Mouse (Mus musculus): ENCODE results near the gene Alg5. TPM values are rescaled to one million over a fixed set of nuclear protein-coding genes. Genes with fewer than 3 reads are reported as not detected.

The Alg5 gene
- polyA plus RNA-seq, 1 experiment from 2014 or later: 51.3 TPM

DNA sequence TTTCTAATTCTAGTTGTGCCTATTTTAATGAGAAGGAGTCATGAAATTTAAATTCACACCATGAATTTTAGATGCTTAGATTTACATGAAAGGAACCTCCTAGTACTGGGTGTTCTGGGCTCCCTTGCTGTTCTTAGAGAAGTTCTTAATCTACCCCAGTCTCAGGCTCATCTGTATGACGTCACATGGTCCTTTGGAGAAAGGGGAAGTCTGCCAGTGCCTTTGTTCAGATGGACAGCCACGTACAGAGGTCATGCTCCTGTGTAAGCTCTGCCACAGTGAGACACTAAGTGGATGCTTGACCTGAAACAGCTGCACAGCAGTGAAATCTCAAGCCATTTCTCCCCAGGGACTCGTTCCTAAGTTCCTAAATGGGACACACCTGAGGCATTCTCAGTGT, 16.4 kb upstream of the Alg5 start:
- WGBS: 63% methylated on average over 3 of the region's 3 CpGs
- Histone ChIP-seq H3K9me3 (no peaks in the 10 kb centered on the region), H3K27ac (no peak overlapping the region), H3K4me3 (no peak overlapping the region), H3K27me3 (no peaks in the 10 kb centered on the region), H3K4me2 (no peak overlapping the region), H3K4me1 (no peaks in the 10 kb centered on the region), H3K36me3 (peaks cover 81% of the 10 kb centered on the region), H3K9ac (no peak overlapping the region)
- no peak for ATAC-seq (ENCODE audit: insufficient number of reproducible peaks, insufficient read depth, low FRiP score, low TSS enrichment, low read depth)

DNA sequence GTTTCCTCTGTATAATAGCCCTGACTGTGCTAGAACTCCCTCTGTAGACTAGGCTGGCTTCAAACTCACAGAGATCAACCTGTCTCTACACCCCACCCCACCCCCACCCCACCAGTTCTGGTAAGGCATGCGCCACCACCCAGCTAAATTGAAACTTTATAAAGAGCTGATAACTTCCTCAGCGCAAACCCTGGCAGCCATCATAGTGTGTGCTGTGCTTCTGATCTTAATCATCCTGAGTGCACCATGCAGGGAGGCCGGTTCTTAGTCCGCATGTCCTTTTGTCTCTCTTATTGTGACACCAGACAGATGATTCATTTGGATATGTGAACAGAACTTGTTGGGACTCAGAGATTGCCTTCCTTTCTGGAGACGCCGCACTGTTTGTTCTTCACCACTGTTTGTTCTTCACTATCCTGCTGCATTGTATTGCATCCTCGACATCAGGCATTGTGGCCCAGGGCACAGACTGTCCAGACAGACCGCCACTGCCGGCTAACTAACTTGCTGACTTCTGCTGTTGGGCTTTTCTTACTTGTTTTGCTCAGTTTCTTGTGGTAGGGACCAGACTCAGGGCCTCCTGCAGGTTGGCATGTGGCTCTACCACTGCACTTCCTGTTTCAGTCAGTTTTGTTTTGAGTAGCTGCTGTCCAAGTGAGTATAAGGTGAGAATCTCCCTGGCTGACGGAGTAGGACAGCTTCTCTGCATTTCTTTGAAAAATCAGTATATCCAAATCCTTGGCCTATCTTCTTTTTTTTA, 11.4 kb upstream of the Alg5 start:
- H3K36me3 ChIP-seq: peaks cover 75% of the 10 kb centered on the region
- no peak overlapping the region for H3K9ac ChIP-seq
- no peaks in the 10 kb centered on the region for H3K9me3 ChIP-seq
- H3K27ac ChIP-seq: no peak overlapping the region
- H3K4me1 ChIP-seq: no peaks in the 10 kb centered on the region
- H3K27me3 ChIP-seq: no peaks in the 10 kb centered on the region
- no peak for ATAC-seq (ENCODE audit: insufficient number of reproducible peaks, insufficient read depth, low FRiP score, low TSS enrichment, low read depth)
- WGBS: 92% methylated on average over 10 of the region's 10 CpGs
- no peak overlapping the region for H3K4me2 ChIP-seq
- no peak overlapping the region for H3K4me3 ChIP-seq

- H3K27me3 ChIP-seq: no peaks in the 10 kb centered on the region
- ATAC-seq (ENCODE audit: insufficient number of reproducible peaks, insufficient read depth, low FRiP score, low TSS enrichment, low read depth): no peak
- H3K36me3 ChIP-seq: peaks cover 82% of the 10 kb centered on the region
- H3K27ac ChIP-seq: no peak overlapping the region
- H3K9me3 ChIP-seq: no peaks in the 10 kb centered on the region
- H3K9ac ChIP-seq: no peak overlapping the region
- H3K4me2 ChIP-seq: no peak overlapping the region
- H3K4me1 ChIP-seq: no peaks in the 10 kb centered on the region
- WGBS: 84% methylated on average over 2 of the region's 2 CpGs
- no peak overlapping the region for H3K4me3 ChIP-seq
These were observed 10.0 kb upstream of the Alg5 start for GRCm38 (mm10) chr3:54725344-54725743.

GRCm38 (mm10) chr3:54727588-54727987, 7.8 kb upstream of the Alg5 start:
- H3K36me3 ChIP-seq: peaks cover 83% of the 10 kb centered on the region
- H3K27ac ChIP-seq: no peak overlapping the region
- ATAC-seq (ENCODE audit: insufficient number of reproducible peaks, insufficient read depth, low FRiP score, low TSS enrichment, low read depth): no peak

GRCm38 (mm10) chr3:54728100-54728499, 7.2 kb upstream of the Alg5 start:
- Histone ChIP-seq H3K4me3 (no peak overlapping the region), H3K36me3 (peaks cover 83% of the 10 kb centered on the region), H3K9me3 (no peaks in the 10 kb centered on the region), H3K27ac (no peak overlapping the region), H3K4me2 (no peak overlapping the region), H3K9ac (no peak overlapping the region), H3K4me1 (peaks cover 6% of the 10 kb centered on the region), H3K27me3 (no peaks in the 10 kb centered on the region)
- WGBS: 88% methylated on average over 6 of the region's 6 CpGs
- ATAC-seq (ENCODE audit: insufficient number of reproducible peaks, insufficient read depth, low FRiP score, low TSS enrichment, low read depth): no peak

More at GRCm38 (mm10) chr3:54727588-54727987, 7.8 kb upstream of the Alg5 start:
- Histone ChIP-seq H3K4me2 (no peak overlapping the region), H3K9me3 (no peaks in the 10 kb centered on the region), H3K4me1 (0 out of 2 replicates have a peak, but pooled peaks cover under 1% of the 10 kb centered on the region), H3K27me3 (no peaks in the 10 kb centered on the region), H3K9ac (no peak overlapping the region), H3K4me3 (no peak overlapping the region)
- WGBS: 99% methylated on average over 2 of the region's 2 CpGs

GRCm38 (mm10) chr3:54731626-54732150, 3.7 kb upstream of the Alg5 start:
- H3K9me3 ChIP-seq: no peaks in the 10 kb centered on the region
- H3K4me3 ChIP-seq: no peak overlapping the region
- H3K27me3 ChIP-seq: no peaks in the 10 kb centered on the region
- WGBS: 76% methylated on average over 8 of the region's 8 CpGs
- H3K9ac ChIP-seq: no peak overlapping the region
- H3K4me2 ChIP-seq: no peak overlapping the region
- no peak for ATAC-seq (ENCODE audit: insufficient number of reproducible peaks, insufficient read depth, low FRiP score, low TSS enrichment, low read depth)
- peaks cover 21% of the 10 kb centered on the region for H3K4me1 ChIP-seq
- no peak overlapping the region for H3K27ac ChIP-seq
- peaks cover 65% of the 10 kb centered on the region for H3K36me3 ChIP-seq

DNA sequence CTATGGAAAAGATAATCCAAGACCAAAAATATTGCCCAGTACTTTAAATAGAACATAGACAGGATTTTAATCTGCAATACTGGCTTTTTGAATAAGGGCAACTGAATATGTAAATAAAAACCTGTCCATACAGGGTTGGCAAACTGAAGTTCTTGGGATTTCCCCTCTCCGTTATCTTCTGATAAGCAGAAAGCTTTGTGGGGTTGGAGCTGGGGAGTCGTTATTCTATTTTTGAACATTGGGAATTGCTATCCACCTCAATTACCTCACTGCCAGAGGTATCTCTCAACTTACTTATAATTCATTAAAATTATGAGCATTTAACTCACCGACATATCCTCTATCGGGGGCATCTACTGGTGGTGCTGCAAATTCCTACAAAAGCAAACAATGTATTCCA, 3.0 kb upstream of the Alg5 start:
- no peaks in the 10 kb centered on the region for H3K27me3 ChIP-seq
- 95% methylated on average over 4 of the region's 4 CpGs for WGBS
- no peak for ATAC-seq (ENCODE audit: insufficient number of reproducible peaks, insufficient read depth, low FRiP score, low TSS enrichment, low read depth)
- peaks cover 21% of the 10 kb centered on the region for H3K4me1 ChIP-seq
- no peak overlapping the region for H3K4me2 ChIP-seq
- H3K4me3 ChIP-seq: no peak overlapping the region
- H3K27ac ChIP-seq: no peak overlapping the region
- H3K9me3 ChIP-seq: no peaks in the 10 kb centered on the region
- H3K36me3 ChIP-seq: peaks cover 59% of the 10 kb centered on the region
- no peak overlapping the region for H3K9ac ChIP-seq

GRCm38 (mm10) chr3:54734411-54735246, 710 bp upstream of the Alg5 start:
- peak overlapping the region; percentile 99 for H3K27ac ChIP-seq
- ATAC-seq (ENCODE audit: insufficient number of reproducible peaks, insufficient read depth, low FRiP score, low TSS enrichment, low read depth): peak; percentile 92
- no peaks in the 10 kb centered on the region for H3K27me3 ChIP-seq
- peak overlapping the region; percentile 93 for H3K4me3 ChIP-seq
- peak overlapping the region; percentile 96 for H3K9ac ChIP-seq
- WGBS: under 1% methylated on average over 84 of the region's 84 CpGs
- peaks cover 50% of the 10 kb centered on the region for H3K36me3 ChIP-seq
- H3K9me3 ChIP-seq: no peaks in the 10 kb centered on the region
- H3K4me2 ChIP-seq: peak overlapping the region; percentile 86
- H3K4me1 ChIP-seq: peaks cover 21% of the 10 kb centered on the region

DNA sequence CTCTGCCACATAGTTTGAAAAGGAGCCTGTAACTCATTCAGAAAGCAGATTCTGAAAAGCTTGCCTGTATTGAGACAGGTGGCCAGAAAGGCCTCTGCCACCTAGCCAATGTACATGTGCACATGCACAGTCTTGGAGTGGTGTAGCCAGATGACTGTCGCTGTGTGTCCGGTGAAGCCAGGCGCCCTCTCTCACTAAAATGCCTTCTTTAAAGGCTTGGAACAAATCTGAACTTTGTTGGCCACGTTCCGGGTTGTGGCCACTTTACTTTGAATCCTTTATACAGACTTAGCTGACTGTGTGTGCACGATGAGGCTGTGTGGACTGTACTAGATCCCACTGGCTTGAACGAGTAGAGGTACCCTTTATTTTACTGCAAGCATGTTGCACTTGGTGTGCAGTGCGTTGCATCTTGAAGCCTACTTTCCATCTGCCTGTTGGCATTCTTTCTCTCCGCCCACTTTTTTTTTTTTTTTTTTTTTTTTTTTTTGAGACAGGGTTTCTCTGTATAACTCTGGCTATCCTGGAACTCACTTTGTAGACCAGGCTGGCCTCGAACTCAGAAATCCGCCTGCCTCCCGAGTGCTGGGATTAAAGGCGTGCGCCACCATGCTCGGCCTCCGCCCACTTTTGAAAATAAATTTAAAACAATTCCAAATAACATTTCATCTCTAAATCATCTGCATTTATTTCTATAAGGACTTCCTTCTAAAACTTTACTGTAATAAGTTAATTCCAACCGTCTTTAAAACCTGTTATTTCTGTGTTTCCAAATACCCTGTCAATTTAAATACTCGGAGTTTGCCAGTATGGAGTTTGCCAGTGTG, 975 bp downstream of the Alg5 start:
- peak overlapping the region; percentile 99 for H3K27ac ChIP-seq
- H3K4me1 ChIP-seq: peaks cover 21% of the 10 kb centered on the region
- H3K9ac ChIP-seq: peak overlapping the region; percentile 96
- H3K9me3 ChIP-seq: no peaks in the 10 kb centered on the region
- H3K4me3 ChIP-seq: peak overlapping the region; percentile 93
- WGBS: 54% methylated on average over 18 of the region's 18 CpGs
- H3K36me3 ChIP-seq: peaks cover 46% of the 10 kb centered on the region
- peak overlapping the region; percentile 86 for H3K4me2 ChIP-seq
- H3K27me3 ChIP-seq: no peaks in the 10 kb centered on the region
- ATAC-seq (ENCODE audit: insufficient number of reproducible peaks, insufficient read depth, low FRiP score, low TSS enrichment, low read depth): no peak

DNA sequence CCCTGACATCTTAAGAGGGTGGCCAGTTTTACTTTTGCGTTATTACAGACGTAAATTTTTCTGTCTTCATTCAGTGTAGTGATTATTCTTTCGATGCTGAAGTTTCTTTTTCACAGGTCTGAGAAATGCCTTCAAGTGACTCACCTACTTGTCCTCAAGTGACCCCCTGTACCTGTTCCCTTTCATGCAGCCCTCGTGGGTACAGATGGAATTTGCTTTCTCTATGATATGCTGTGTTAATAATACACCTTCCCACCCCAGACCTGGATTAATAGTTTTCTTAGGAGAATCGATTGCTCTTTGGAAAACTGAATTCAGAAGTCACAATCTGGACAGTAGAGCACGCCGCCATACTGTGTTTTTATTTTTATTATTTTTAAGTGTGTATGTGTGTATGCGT, 2.0 kb downstream of the Alg5 start:
- Histone ChIP-seq H3K9me3 (no peaks in the 10 kb centered on the region), H3K4me1 (peaks cover 21% of the 10 kb centered on the region), H3K9ac (no peak overlapping the region), H3K27me3 (no peaks in the 10 kb centered on the region), H3K4me3 (no peak overlapping the region), H3K27ac (no peak overlapping the region), H3K36me3 (peaks cover 48% of the 10 kb centered on the region), H3K4me2 (no peak overlapping the region)
- WGBS: 95% methylated on average over 8 of the region's 8 CpGs
- ATAC-seq (ENCODE audit: insufficient number of reproducible peaks, insufficient read depth, low FRiP score, low TSS enrichment, low read depth): no peak

DNA sequence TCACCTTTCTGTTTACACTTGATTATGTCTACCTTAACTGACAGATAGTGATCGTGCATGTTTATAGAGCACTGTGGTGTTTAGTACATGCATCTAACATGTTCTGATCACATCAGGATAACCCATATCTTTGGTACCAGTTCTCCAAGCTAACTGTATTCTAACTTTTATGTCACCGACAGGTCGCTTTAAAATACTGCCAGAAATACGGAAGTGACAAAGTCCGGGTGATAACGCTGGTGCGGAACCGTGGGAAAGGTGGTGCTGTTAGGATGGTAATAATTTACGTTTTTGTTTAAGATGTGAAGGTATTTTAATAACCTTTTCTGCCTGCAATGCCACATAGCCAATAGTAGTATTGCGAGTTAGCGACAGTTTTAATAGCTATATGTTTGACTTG, 6.6 kb downstream of the Alg5 start:
- 96% methylated on average over 11 of the region's 11 CpGs for WGBS
- Histone ChIP-seq H3K27ac (no peak overlapping the region), H3K36me3 (peaks cover 83% of the 10 kb centered on the region), H3K9ac (no peak overlapping the region), H3K9me3 (no peaks in the 10 kb centered on the region), H3K4me1 (no peaks in the 10 kb centered on the region), H3K4me3 (no peak overlapping the region), H3K4me2 (no peak overlapping the region), H3K27me3 (no peaks in the 10 kb centered on the region)
- no peak for ATAC-seq (ENCODE audit: insufficient number of reproducible peaks, insufficient read depth, low FRiP score, low TSS enrichment, low read depth)
